Mouse (Mus musculus): ENCODE results near the gene BC049730. TPM values are rescaled to one million over a fixed set of nuclear protein-coding genes. Genes with fewer than 3 reads are reported as not detected.
"Not testable (repeated sequence)": the region's sequence is repeated elsewhere in the genome, so short reads cannot be mapped to it uniquely, and the experiment has no call there.

Gene BC049730
- total and polyA plus RNA-seq, 2 experiments, result not detected

DNA sequence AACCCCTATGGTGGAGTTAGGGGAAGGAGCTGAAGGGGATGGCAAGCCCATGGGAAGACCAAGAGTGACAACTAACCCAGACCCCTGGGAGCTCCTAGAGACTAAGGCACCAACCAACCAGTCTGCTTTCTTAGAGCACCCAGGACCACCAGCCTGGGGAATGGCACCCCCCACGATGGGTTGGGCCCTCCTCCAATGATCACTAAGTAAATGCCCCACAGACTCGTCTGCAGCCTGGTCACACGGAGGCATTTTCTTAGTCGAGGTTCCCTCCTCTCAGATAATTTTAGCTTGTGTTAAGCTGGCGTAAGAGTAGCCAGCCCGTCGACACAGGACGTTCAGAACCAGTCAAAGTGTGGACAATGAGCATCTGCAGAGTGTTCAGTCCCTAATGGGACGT, 44.1 kb upstream of the BC049730 start:
- TF ChIP-seq POLR2A (IDR thresholded peaks at IDR 0.05; ENCODE audit: extremely low read depth, insufficient read depth, low read length) (no peak), CTCF (IDR thresholded peaks at IDR 0.05; ENCODE audit: low read depth, low read length) (no peak)
- 75% methylated on average over 9 of the region's 9 CpGs for WGBS

DNA sequence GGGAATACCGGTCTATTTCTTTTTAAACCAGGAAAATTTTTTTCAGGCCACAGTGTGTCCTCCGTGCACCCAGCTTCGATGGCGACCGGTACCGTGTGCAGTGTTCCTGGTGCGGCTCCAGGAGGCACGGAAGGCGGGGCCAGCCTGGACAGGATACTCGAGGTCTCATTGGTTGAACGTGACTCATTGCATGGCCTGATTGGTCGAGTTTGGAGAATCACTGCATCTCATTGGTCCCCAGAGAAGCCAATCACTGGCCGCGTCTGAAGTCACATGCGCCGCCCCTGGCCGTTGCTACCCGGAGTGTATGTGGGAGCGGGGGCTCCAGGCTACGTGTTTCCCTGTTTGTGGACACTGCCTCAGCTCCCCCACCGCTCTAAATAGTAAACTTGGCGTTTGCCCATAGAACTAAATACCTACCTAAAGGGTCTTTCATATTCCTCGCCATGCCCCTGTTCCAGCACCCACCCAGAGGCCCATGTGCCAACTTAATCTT, 37.0 kb upstream of the BC049730 start:
- TF ChIP-seq CTCF (IDR thresholded peaks at IDR 0.05; ENCODE audit: low read depth, low read length), result no peak
- no peak for TF ChIP-seq POLR2A (IDR thresholded peaks at IDR 0.05; ENCODE audit: extremely low read depth, insufficient read depth, low read length)
- H3K27me3 ChIP-seq (ENCODE audit: control insufficient read depth, insufficient read depth, low read length), result no peaks in the 10 kb centered on the region
- DNase-seq (ENCODE audit: extremely low read depth, low read depth, low spot score), result no peak
- 86% methylated on average over 23 of the region's 23 CpGs for WGBS
- H3K9ac ChIP-seq (ENCODE audit: low read depth, low read length), result no peak overlapping the region
- no peaks in the 10 kb centered on the region for H3K79me2 ChIP-seq (ENCODE audit: control insufficient read depth, insufficient read depth, low read length)
- no peaks in the 10 kb centered on the region for H3K36me3 ChIP-seq (ENCODE audit: control insufficient read depth, insufficient read depth, low read length)
- H3K4me1 ChIP-seq (ENCODE audit: control insufficient read depth, insufficient read depth, low read length), result no peaks in the 10 kb centered on the region
- no peak overlapping the region for H3K4me3 ChIP-seq (ENCODE audit: insufficient read depth, low read depth, low read length)
- H3K27ac ChIP-seq (replicated peaks; ENCODE audit: insufficient read depth, low read depth, low read length), result no peak overlapping the region

More for the DNA sequence above, 44.1 kb upstream of the BC049730 start:
- DNase-seq (ENCODE audit: extremely low read depth, low read depth, low spot score), result no peak
- Histone ChIP-seq H3K27ac (replicated peaks; ENCODE audit: insufficient read depth, low read depth, low read length) (no peak overlapping the region), H3K27me3 (ENCODE audit: control insufficient read depth, insufficient read depth, low read length) (no peaks in the 10 kb centered on the region), H3K9ac (ENCODE audit: low read depth, low read length) (no peak overlapping the region), H3K4me3 (ENCODE audit: insufficient read depth, low read depth, low read length) (no peak overlapping the region), H3K79me2 (ENCODE audit: control insufficient read depth, insufficient read depth, low read length) (no peaks in the 10 kb centered on the region), H3K36me3 (ENCODE audit: control insufficient read depth, insufficient read depth, low read length) (no peaks in the 10 kb centered on the region), H3K4me1 (ENCODE audit: control insufficient read depth, insufficient read depth, low read length) (no peaks in the 10 kb centered on the region)

DNA sequence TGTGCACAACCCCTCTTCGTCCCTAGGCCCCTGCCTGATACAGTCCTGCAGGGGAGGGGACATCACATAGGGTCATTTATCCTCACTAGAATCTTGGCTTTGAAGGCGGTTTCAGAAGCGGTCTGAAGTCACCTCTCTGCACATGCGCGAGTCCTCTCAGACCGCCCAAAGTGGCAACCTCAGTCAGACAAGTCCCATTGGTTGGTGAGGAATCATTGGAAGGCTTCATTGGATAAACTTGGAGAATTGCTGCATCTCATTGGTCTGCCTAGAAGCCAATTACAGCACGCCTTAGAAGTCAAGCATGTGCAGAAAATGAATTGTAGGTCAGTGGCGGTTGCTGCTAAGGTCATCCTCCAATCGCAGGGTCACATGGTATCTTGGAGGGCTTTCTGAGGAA, 32.5 kb upstream of the BC049730 start, which contains the start of gene Tex101:
TSS of gene Tex101 (minus strand) at position 101 of the 400 bp plus-strand sequence.
- Histone ChIP-seq H3K79me2 (ENCODE audit: control insufficient read depth, insufficient read depth, low read length) (no peaks in the 10 kb centered on the region), H3K9ac (ENCODE audit: low read depth, low read length) (no peak within 1 kb of the TSS), H3K36me3 (ENCODE audit: control insufficient read depth, insufficient read depth, low read length) (no peaks in the 10 kb centered on the region), H3K27me3 (ENCODE audit: control insufficient read depth, insufficient read depth, low read length) (no peaks in the 10 kb centered on the region), H3K4me1 (ENCODE audit: control insufficient read depth, insufficient read depth, low read length) (no peaks in the 10 kb centered on the region), H3K27ac (replicated peaks; ENCODE audit: insufficient read depth, low read depth, low read length) (no peak within 1 kb of the TSS), H3K4me3 (ENCODE audit: insufficient read depth, low read depth, low read length) (no peak within 1 kb of the TSS)
- DNase-seq (ENCODE audit: extremely low read depth, low read depth, low spot score), result no peak
- 86% methylated on average over 9 of the region's 9 CpGs for WGBS
- TF ChIP-seq CTCF (IDR thresholded peaks at IDR 0.05; ENCODE audit: low read depth, low read length), result no peak
- TF ChIP-seq POLR2A (IDR thresholded peaks at IDR 0.05; ENCODE audit: extremely low read depth, insufficient read depth, low read length), result no peak

DNA sequence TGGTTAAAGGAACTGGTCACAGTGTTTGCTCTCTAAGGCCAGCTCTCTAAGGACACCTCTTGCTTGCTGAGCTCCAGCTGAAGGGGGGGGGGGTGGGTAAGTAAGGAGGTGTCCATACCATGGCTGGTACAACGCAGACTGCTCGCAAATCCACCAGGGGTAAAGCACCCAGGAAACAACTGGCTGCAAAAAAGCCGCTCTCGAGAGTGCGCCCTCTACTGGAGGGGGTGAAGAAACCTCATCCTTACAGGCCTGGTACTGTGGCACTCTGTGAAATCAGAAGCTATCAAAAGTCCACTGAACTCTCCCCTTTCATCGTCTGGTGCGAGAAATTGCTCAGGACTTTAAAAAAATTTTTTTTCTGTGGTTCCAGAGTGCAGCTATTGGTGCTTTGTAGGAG, 24.9 kb upstream of the BC049730 start:
- peak; percentile 3 for DNase-seq (ENCODE audit: extremely low read depth, low read depth, low spot score)
- H3K79me2 ChIP-seq (ENCODE audit: control insufficient read depth, insufficient read depth, low read length); H3K27me3 ChIP-seq (ENCODE audit: control insufficient read depth, insufficient read depth, low read length); H3K4me1 ChIP-seq (ENCODE audit: control insufficient read depth, insufficient read depth, low read length); H3K36me3 ChIP-seq (ENCODE audit: control insufficient read depth, insufficient read depth, low read length); H3K4me3 ChIP-seq (ENCODE audit: insufficient read depth, low read depth, low read length); H3K27ac ChIP-seq (replicated peaks; ENCODE audit: insufficient read depth, low read depth, low read length); H3K9ac ChIP-seq (ENCODE audit: low read depth, low read length): not testable (repeated sequence)
- WGBS, result 69% methylated on average over 7 of the region's 7 CpGs

DNA sequence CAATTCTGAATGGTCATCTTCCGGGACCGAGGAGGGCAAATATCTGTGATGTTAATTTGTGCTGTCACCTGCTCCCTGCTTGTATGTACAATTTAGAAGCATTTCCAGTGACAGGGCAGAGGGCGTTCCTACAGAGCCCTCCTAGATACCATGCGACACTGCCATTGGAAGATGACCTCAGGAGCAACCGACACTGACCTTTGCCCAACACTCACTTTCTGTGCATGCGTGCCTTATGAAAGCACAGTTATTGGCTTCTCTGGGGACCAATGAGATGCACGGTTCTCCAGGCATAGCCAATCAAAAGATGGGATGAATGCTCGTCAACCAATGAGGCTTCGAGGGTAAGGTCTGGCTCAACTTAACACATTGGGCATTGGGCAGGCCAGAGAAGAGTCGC, 21.5 kb upstream of the BC049730 start:
- H3K4me3 ChIP-seq (ENCODE audit: insufficient read depth, low read depth, low read length); H3K27me3 ChIP-seq (ENCODE audit: control insufficient read depth, insufficient read depth, low read length); H3K27ac ChIP-seq (replicated peaks; ENCODE audit: insufficient read depth, low read depth, low read length); DNase-seq (ENCODE audit: extremely low read depth, low read depth, low spot score); H3K36me3 ChIP-seq (ENCODE audit: control insufficient read depth, insufficient read depth, low read length); H3K9ac ChIP-seq (ENCODE audit: low read depth, low read length); H3K79me2 ChIP-seq (ENCODE audit: control insufficient read depth, insufficient read depth, low read length); H3K4me1 ChIP-seq (ENCODE audit: control insufficient read depth, insufficient read depth, low read length): not testable (repeated sequence)
- 87% methylated on average over 10 of the region's 10 CpGs for WGBS

DNA sequence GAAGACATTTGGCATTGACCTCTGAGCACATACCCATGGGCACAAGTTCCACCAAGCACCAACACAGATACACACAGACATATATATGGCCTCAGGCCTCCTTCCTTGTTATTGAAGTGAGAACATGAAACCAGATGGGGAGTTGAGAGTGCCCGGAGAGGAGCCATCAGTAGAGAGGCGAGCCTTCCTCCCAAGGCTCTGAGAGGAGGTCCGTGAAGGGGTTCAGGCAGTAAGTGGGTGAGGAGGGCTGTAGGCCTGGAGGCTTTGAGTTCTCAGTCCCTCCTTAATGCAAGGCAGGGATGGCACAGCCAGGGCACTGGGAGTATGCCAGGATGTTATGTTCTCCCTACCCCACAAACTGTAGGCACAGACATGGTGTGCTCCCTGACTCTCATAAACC, 16.3 kb upstream of the BC049730 start:
- H3K4me1 ChIP-seq (ENCODE audit: control insufficient read depth, insufficient read depth, low read length); H3K4me3 ChIP-seq (ENCODE audit: insufficient read depth, low read depth, low read length); H3K9ac ChIP-seq (ENCODE audit: low read depth, low read length); H3K27ac ChIP-seq (replicated peaks; ENCODE audit: insufficient read depth, low read depth, low read length); DNase-seq (ENCODE audit: extremely low read depth, low read depth, low spot score); H3K79me2 ChIP-seq (ENCODE audit: control insufficient read depth, insufficient read depth, low read length); H3K36me3 ChIP-seq (ENCODE audit: control insufficient read depth, insufficient read depth, low read length); H3K27me3 ChIP-seq (ENCODE audit: control insufficient read depth, insufficient read depth, low read length): not testable (repeated sequence)
- 68% methylated on average over 3 of the region's 3 CpGs for WGBS

DNA sequence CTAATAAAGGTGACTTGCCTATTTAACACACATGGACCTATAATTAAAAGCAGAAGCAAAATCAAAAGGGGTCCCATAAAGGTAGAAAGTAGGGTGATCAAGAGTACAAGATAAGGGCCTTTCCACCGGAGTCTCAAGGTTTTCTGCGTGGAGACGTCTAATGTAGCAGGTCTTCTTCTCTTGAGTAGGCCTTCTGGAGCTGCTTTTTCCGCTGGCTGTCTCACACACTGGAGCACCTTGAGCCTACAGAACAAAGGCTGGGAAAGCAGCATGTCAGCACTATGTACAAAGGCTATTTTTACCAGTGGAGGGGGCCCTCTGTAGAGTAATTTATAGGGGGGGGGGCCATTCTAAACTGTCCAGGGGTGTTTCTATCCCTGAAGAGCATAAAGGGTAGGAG, 11.2 kb upstream of the BC049730 start:
- H3K27me3 ChIP-seq (ENCODE audit: control insufficient read depth, insufficient read depth, low read length); H3K4me3 ChIP-seq (ENCODE audit: insufficient read depth, low read depth, low read length); H3K4me1 ChIP-seq (ENCODE audit: control insufficient read depth, insufficient read depth, low read length); H3K79me2 ChIP-seq (ENCODE audit: control insufficient read depth, insufficient read depth, low read length); H3K27ac ChIP-seq (replicated peaks; ENCODE audit: insufficient read depth, low read depth, low read length); H3K36me3 ChIP-seq (ENCODE audit: control insufficient read depth, insufficient read depth, low read length); H3K9ac ChIP-seq (ENCODE audit: low read depth, low read length); DNase-seq (ENCODE audit: extremely low read depth, low read depth, low spot score): not testable (repeated sequence)
- WGBS, result 88% methylated on average over 4 of the region's 4 CpGs

DNA sequence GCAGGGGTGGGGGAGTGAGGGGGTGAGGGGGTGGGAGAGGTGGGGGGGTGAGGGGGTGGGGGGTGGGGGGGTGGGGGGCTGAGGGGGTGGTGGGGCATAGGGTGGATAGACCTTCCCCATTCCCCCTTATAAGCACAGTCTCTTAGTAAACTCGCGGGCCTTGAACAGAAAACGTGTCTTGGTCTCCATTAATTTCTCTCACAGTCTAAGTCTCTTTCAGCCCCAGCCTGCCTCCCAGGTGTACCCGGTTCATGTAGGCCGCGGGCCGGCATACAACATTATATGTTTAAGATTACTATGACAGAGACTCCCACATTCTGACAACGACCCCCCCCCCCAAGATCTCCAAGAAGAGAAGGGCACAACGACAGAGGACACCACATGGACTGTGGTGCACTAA, 6.2 kb upstream of the BC049730 start:
- 79% methylated on average over 9 of the region's 9 CpGs for WGBS
- not testable (repeated sequence) for H3K79me2 ChIP-seq (ENCODE audit: control insufficient read depth, insufficient read depth, low read length)

More for the DNA sequence above, 6.2 kb upstream of the BC049730 start:
- H3K27ac ChIP-seq (replicated peaks; ENCODE audit: insufficient read depth, low read depth, low read length); H3K4me3 ChIP-seq (ENCODE audit: insufficient read depth, low read depth, low read length); H3K9ac ChIP-seq (ENCODE audit: low read depth, low read length); H3K27me3 ChIP-seq (ENCODE audit: control insufficient read depth, insufficient read depth, low read length); H3K36me3 ChIP-seq (ENCODE audit: control insufficient read depth, insufficient read depth, low read length); DNase-seq (ENCODE audit: extremely low read depth, low read depth, low spot score); H3K4me1 ChIP-seq (ENCODE audit: control insufficient read depth, insufficient read depth, low read length): not testable (repeated sequence)

All from liver, adult 2 months (tissue).